Mouse (Mus musculus): ENCODE results near the gene Col27a1.

The Col27a1 gene

GRCm38 (mm10) chr4:63225373-63225772 lies 11.6 kb downstream of the Col27a1 start:
- no peak for DNase-seq (ENCODE audit: low spot score in 2 of 2)

GRCm38 (mm10) chr4:63226164-63226882 lies 12.5 kb downstream of the Col27a1 start:
- DNase-seq (ENCODE audit: low spot score in 2 of 2), result no peak

- DNase-seq (ENCODE audit: low spot score in 2 of 2), result no peak
Observed at GRCm38 (mm10) chr4:63226883-63227235, 13.1 kb downstream of the Col27a1 start.

GRCm38 (mm10) chr4:63228943-63229342 lies 15.1 kb downstream of the Col27a1 start:
- no peak for DNase-seq (ENCODE audit: low spot score in 2 of 2)

- DNase-seq (ENCODE audit: low spot score in 2 of 2), result no peak
Observed at GRCm38 (mm10) chr4:63229991-63230581, 16.3 kb downstream of the Col27a1 start.

GRCm38 (mm10) chr4:63231121-63231520 lies 17.3 kb downstream of the Col27a1 start:
- DNase-seq (ENCODE audit: low spot score in 2 of 2), result no peak

GRCm38 (mm10) chr4:63232542-63233020 lies 18.8 kb downstream of the Col27a1 start:
- no peak for DNase-seq (ENCODE audit: low spot score in 2 of 2)

- DNase-seq (ENCODE audit: low spot score in 2 of 2), result no peak
Observed at GRCm38 (mm10) chr4:63233557-63234452, 20.0 kb downstream of the Col27a1 start.

GRCm38 (mm10) chr4:63234852-63235251 lies 21.0 kb downstream of the Col27a1 start:
- DNase-seq (ENCODE audit: low spot score in 2 of 2), result no peak

- no peak for DNase-seq (ENCODE audit: low spot score in 2 of 2)
Observed at GRCm38 (mm10) chr4:63236235-63236634, 22.4 kb downstream of the Col27a1 start.

GRCm38 (mm10) chr4:63237225-63237624 lies 23.4 kb downstream of the Col27a1 start:
- no peak for DNase-seq (ENCODE audit: low spot score in 2 of 2)

GRCm38 (mm10) chr4:63238141-63238540 lies 24.3 kb downstream of the Col27a1 start:
- DNase-seq (ENCODE audit: low spot score in 2 of 2), result no peak

- DNase-seq (ENCODE audit: low spot score in 2 of 2), result no peak
Observed at GRCm38 (mm10) chr4:63238722-63239121, 24.9 kb downstream of the Col27a1 start.

GRCm38 (mm10) chr4:63241031-63241430 lies 27.2 kb downstream of the Col27a1 start:
- no peak for DNase-seq (ENCODE audit: low spot score in 2 of 2)

GRCm38 (mm10) chr4:63247991-63248390 lies 34.2 kb downstream of the Col27a1 start:
- DNase-seq (ENCODE audit: low spot score in 2 of 2), result no peak

GRCm38 (mm10) chr4:63248951-63249350 lies 35.1 kb downstream of the Col27a1 start:
- no peak for DNase-seq (ENCODE audit: low spot score in 2 of 2)

GRCm38 (mm10) chr4:63251760-63252159 lies 38.0 kb downstream of the Col27a1 start:
- no peak for DNase-seq (ENCODE audit: low spot score in 2 of 2)

- no peak for DNase-seq (ENCODE audit: low spot score in 2 of 2)
Observed at GRCm38 (mm10) chr4:63253716-63254115, 39.9 kb downstream of the Col27a1 start.

GRCm38 (mm10) chr4:63254151-63254550 lies 40.3 kb downstream of the Col27a1 start:
- no peak for DNase-seq (ENCODE audit: low spot score in 2 of 2)

GRCm38 (mm10) chr4:63256371-63256770 lies 42.6 kb downstream of the Col27a1 start:
- no peak for DNase-seq (ENCODE audit: low spot score in 2 of 2)

- DNase-seq (ENCODE audit: low spot score in 2 of 2), result no peak
Observed at GRCm38 (mm10) chr4:63257346-63257745, 43.5 kb downstream of the Col27a1 start.

GRCm38 (mm10) chr4:63258096-63258495 lies 44.3 kb downstream of the Col27a1 start:
- no peak for DNase-seq (ENCODE audit: low spot score in 2 of 2)

Measured in natural killer cell, adult 2 months (primary cell).